Mouse (Mus musculus) MEL (cell line): ENCODE measurements at regions not wholly inside any gene's neighbourhood (a gene's known extent, or its start where the extent isn't known, plus 50 kb on each side); places are given as distances from the start of the nearest gene placed in this dataset.

Experiments
- DNase-seq: peaks from one replicate; pipeline ENCODE4 v3.0.0; 2011; ENCODE audit warnings: low read depth, low spot score
- H3K27ac ChIP-seq: 2 replicates; pipeline ENCODE4 v1.5.1; 2012; ENCODE audit warnings: low read depth, mild to moderate bottlenecking, control low read depth, low read length, moderate library complexity; ENCODE audit not compliant: control insufficient read depth
- H3K27me3 ChIP-seq, 2 experiments: fragments of 150-350 bp in 1 of 2; sonication (generic) in 1 of 2; 2 replicates each; pipeline ENCODE4 v1.6.1; 2012; ENCODE audit warnings: low read length in 2 of 2, mild to moderate bottlenecking in 2 of 2, improper control_type of control experiment in 1 of 2, moderate library complexity in 1 of 2; ENCODE audit not compliant: insufficient read depth in 2 of 2, control insufficient read depth in 1 of 2
- H3K36me3 ChIP-seq, 2 experiments: 2 replicates each; pipeline ENCODE4 v1.6.1; 2012 to 2014; ENCODE audit warnings: low read length in 2 of 2, improper control_type of control experiment in 1 of 2, inconsistent platforms in 1 of 2, mild to moderate bottlenecking in 1 of 2; ENCODE audit not compliant: insufficient read depth in 2 of 2, control insufficient read depth in 1 of 2
- H3K4me1 ChIP-seq, 2 experiments: fragments of 150-350 bp in 1 of 2; sonication (generic) in 1 of 2; 2 replicates each; pipeline ENCODE4 v1.6.1; 2012; ENCODE audit warnings: low read length in 2 of 2, improper control_type of control experiment in 1 of 2, mild to moderate bottlenecking in 1 of 2; ENCODE audit not compliant: insufficient read depth in 2 of 2, control insufficient read depth in 1 of 2
- H3K4me3 ChIP-seq, 2 experiments: fragments of 150-350 bp in 1 of 2; sonication (generic) in 1 of 2; 2 replicates each; pipeline ENCODE4 v1.5.1; 2012; ENCODE audit warnings: low read depth in 2 of 2, low read length in 2 of 2, mild to moderate bottlenecking in 2 of 2, moderate library complexity in 2 of 2, control low read depth in 1 of 2, improper control_type of control experiment in 1 of 2; ENCODE audit not compliant: control insufficient read depth in 1 of 2, insufficient read depth in 1 of 2
- H3K79me2 ChIP-seq: 2 replicates; pipeline ENCODE4 v1.6.1; 2012; ENCODE audit warnings: mild to moderate bottlenecking, low read length, moderate library complexity; ENCODE audit not compliant: control insufficient read depth, poor library complexity, insufficient read depth
- H3K9ac ChIP-seq: 2 replicates; pipeline ENCODE4 v1.6.1; 2012; ENCODE audit warnings: low read depth, mild to moderate bottlenecking, control low read depth, low read length, moderate library complexity; ENCODE audit not compliant: control insufficient read depth, poor library complexity, severe bottlenecking
- H3K9me3 ChIP-seq: fragments of 150-350 bp; sonication (generic); replicated peaks from 2 replicates; pipeline ENCODE4 v1.6.1; 2012; ENCODE audit warnings: mild to moderate bottlenecking, low read length, improper control_type of control experiment, moderate library complexity; ENCODE audit not compliant: insufficient read depth
- BHLHE40 ChIP-seq: IDR thresholded peaks from 2 replicates; pipeline ENCODE4 v1.6.1; 2012; ENCODE audit warnings: low read depth, mild to moderate bottlenecking, inconsistent platforms, low read length, improper control_type of control experiment, borderline replicate concordance
- CHD1 ChIP-seq: IDR thresholded peaks from 2 replicates; pipeline ENCODE4 v1.6.1; 2012; ENCODE audit warnings: low read depth, mild to moderate bottlenecking, inconsistent platforms, low read length, improper control_type of control experiment
- CHD2 ChIP-seq: IDR thresholded peaks from 2 replicates; pipeline ENCODE4 v1.6.1; 2011; ENCODE audit warnings: low read length, improper control_type of control experiment
- E2F4 ChIP-seq: IDR thresholded peaks from 2 replicates; pipeline ENCODE4 v1.6.1; 2011; ENCODE audit warnings: low read depth, low read length, improper control_type of control experiment, borderline replicate concordance
- ELF1 ChIP-seq: IDR thresholded peaks from 2 replicates; pipeline ENCODE4 v1.6.1; 2014; ENCODE audit warnings: low read depth, mild to moderate bottlenecking, inconsistent platforms, low read length, improper control_type of control experiment, moderate library complexity
- ETS1 ChIP-seq: IDR thresholded peaks from 2 replicates; pipeline ENCODE4 v1.6.1; 2012; ENCODE audit warnings: low read depth, mild to moderate bottlenecking, inconsistent platforms, low read length, improper control_type of control experiment, moderate library complexity
- GATA1 ChIP-seq: IDR thresholded peaks from 2 replicates; pipeline ENCODE4 v1.6.1; 2011; ENCODE audit warnings: low read depth, low read length, improper control_type of control experiment
- JUND ChIP-seq: IDR thresholded peaks from 2 replicates; pipeline ENCODE4 v1.6.1; 2011; ENCODE audit warnings: low read depth, mild to moderate bottlenecking, improper control_type of control experiment, low read length
- MAZ ChIP-seq: IDR thresholded peaks from 2 replicates; pipeline ENCODE4 v1.6.1; 2012; ENCODE audit warnings: low read depth, mild to moderate bottlenecking, inconsistent platforms, low read length, improper control_type of control experiment
- MYB ChIP-seq: IDR thresholded peaks from 2 replicates; pipeline ENCODE4 v1.6.1; 2011; ENCODE audit warnings: mild to moderate bottlenecking, low read depth, low read length, improper control_type of control experiment
- NRF1 ChIP-seq: IDR thresholded peaks from 2 replicates; pipeline ENCODE4 v1.6.1; 2014; ENCODE audit warnings: low read depth, mild to moderate bottlenecking, inconsistent platforms, low read length, improper control_type of control experiment, moderate library complexity; ENCODE audit not compliant: poor library complexity, insufficient read depth, severe bottlenecking
- POLR2AphosphoS2 ChIP-seq: IDR thresholded peaks from 2 replicates; pipeline ENCODE4 v1.6.1; 2011; ENCODE audit warnings: low read length, improper control_type of control experiment
- SMC3 ChIP-seq: IDR thresholded peaks from 2 replicates; pipeline ENCODE4 v1.6.1; 2011; ENCODE audit warnings: low read depth, low read length, improper control_type of control experiment
- UBTF ChIP-seq: IDR thresholded peaks from 2 replicates; pipeline ENCODE4 v1.6.1; 2012; ENCODE audit warnings: low read depth, mild to moderate bottlenecking, inconsistent platforms, low read length, improper control_type of control experiment, moderate library complexity, borderline replicate concordance; ENCODE audit not compliant: insufficient read depth
- USF1 ChIP-seq: IDR thresholded peaks from 2 replicates; pipeline ENCODE4 v1.6.1; 2014; ENCODE audit warnings: low read depth, mild to moderate bottlenecking, inconsistent platforms, low read length, improper control_type of control experiment, moderate library complexity
- USF2 ChIP-seq, 2 experiments: IDR thresholded peaks; 2 replicates each; pipeline ENCODE4 v1.6.1; 2011 to 2012; ENCODE audit warnings: improper control_type of control experiment in 2 of 2, low read length in 2 of 2, borderline replicate concordance in 1 of 2, inconsistent platforms in 1 of 2, low read depth in 1 of 2, mild to moderate bottlenecking in 1 of 2; ENCODE audit not compliant: insufficient read depth in 1 of 2
- ZC3H11A ChIP-seq: IDR thresholded peaks from 2 replicates; pipeline ENCODE4 v1.6.1; 2012; ENCODE audit warnings: low read depth, mild to moderate bottlenecking, inconsistent platforms, low read length, improper control_type of control experiment
- ZKSCAN1 ChIP-seq: IDR thresholded peaks from 2 replicates; pipeline ENCODE4 v1.6.1; 2012; ENCODE audit warnings: low read depth, mild to moderate bottlenecking, inconsistent platforms, low read length, improper control_type of control experiment, moderate library complexity
- ZNF384 ChIP-seq: IDR thresholded peaks from 2 replicates; pipeline ENCODE4 v1.6.1; 2012; ENCODE audit warnings: low read depth, mild to moderate bottlenecking, inconsistent platforms, low read length, improper control_type of control experiment

GRCm38 (mm10) chr10:21827505-21827844, 54.5 kb upstream of the Sgk1 start:
- H3K27ac ChIP-seq = peak overlapping the region; percentile 65
- H3K9ac ChIP-seq = peak overlapping the region; percentile 65
- H3K4me1 ChIP-seq = peaks cover 3 to 12% of the 10 kb centered on the region in 2 experiments; a peak in 3 of 4 replicates

GRCm38 (mm10) chr10:21828432-21829061, 53.4 kb upstream of the Sgk1 start:
- peaks cover 0 to 19% of the 10 kb centered on the region in 2 experiments; a peak in 2 of 4 replicates for H3K36me3 ChIP-seq
- H3K9ac ChIP-seq = no peak overlapping the region
- H3K9me3 ChIP-seq = no peaks in the 10 kb centered on the region
- no peak for DNase-seq
- H3K27ac ChIP-seq = no peak overlapping the region
- H3K79me2 ChIP-seq = no peaks in the 10 kb centered on the region
- H3K27me3 ChIP-seq = no peaks in the 10 kb centered on the region
- TF ChIP-seq MYB = no peak
- no peak for TF ChIP-seq ELF1
- no peak for TF ChIP-seq JUND
- no peak for TF ChIP-seq ZC3H11A
- no peak for TF ChIP-seq USF2 (IDR thresholded peaks at IDR 0.05; ENCODE audit: borderline replicate concordance in 1 of 2, insufficient read depth in 1 of 2, low read depth in 1 of 2, low read length in 2 of 2)
- no peak for TF ChIP-seq NRF1
- no peak for TF ChIP-seq POLR2AphosphoS2
- no peak for TF ChIP-seq BHLHE40
- no peak for TF ChIP-seq CHD2
- no peak for TF ChIP-seq ZKSCAN1
- TF ChIP-seq E2F4 = no peak
- TF ChIP-seq USF1 = no peak
- TF ChIP-seq UBTF = no peak
- TF ChIP-seq MAZ = no peak
- no peak for TF ChIP-seq GATA1
- no peak for TF ChIP-seq SMC3
- TF ChIP-seq CHD1 = no peak
- peaks cover 3 to 12% of the 10 kb centered on the region in 2 experiments; a peak in 3 of 4 replicates for H3K4me1 ChIP-seq
- no peak overlapping the region for H3K4me3 ChIP-seq

More at GRCm38 (mm10) chr10:21827505-21827844, 54.5 kb upstream of the Sgk1 start:
- no peak for DNase-seq
- TF ChIP-seq ETS1 (no peak), ZNF384 (peak; percentile 56; the same call in 1 of the 2 replicates)
- H3K4me3 ChIP-seq = peak overlapping the region; percentile 58 to 73; a peak in 3 of 4 replicates
- peaks cover 0 to 19% of the 10 kb centered on the region in 2 experiments; a peak in 2 of 4 replicates for H3K36me3 ChIP-seq
- no peaks in the 10 kb centered on the region for H3K9me3 ChIP-seq
- H3K27me3 ChIP-seq = no peaks in the 10 kb centered on the region
- H3K79me2 ChIP-seq = no peaks in the 10 kb centered on the region
